Mouse (Mus musculus) spleen, adult 2 months (tissue): ENCODE results near the gene Rnf152.

ENCODE experiments used
- CTCF ChIP-seq: fragments of 200-500 bp; IDR thresholded peaks from 2 replicates; pipeline ENCODE4 v1.5.1; 2011; ENCODE audit warnings: mild to moderate bottlenecking, inconsistent platforms; ENCODE audit not compliant: insufficient read depth, insufficient read length, insufficient replicate concordance; ENCODE audit errors: extremely low read depth
- POLR2A ChIP-seq: fragments of 200-500 bp; IDR thresholded peaks from 2 replicates; pipeline ENCODE4 v1.6.1; 2011; ENCODE audit warnings: low read depth, low read length, inconsistent platforms

- TF ChIP-seq CTCF = no peak
- TF ChIP-seq POLR2A = no peak
Measured at GRCm38 (mm10) chr1:105291859-105292258, 64.7 kb downstream of the Rnf152 start.
